Mouse (Mus musculus) hindbrain, embryonic 11.5 days (tissue): ENCODE measurements around the gene Ern1. TPM values are rescaled to one million over a fixed set of nuclear protein-coding genes. Genes with fewer than 3 reads are reported as not detected.

Source experiments
- ATAC-seq: fragments of 200-750 bp; cut with Nextera tagmentation; 2 replicates; pipeline ENCODE4 v1.8.0; 2017; ENCODE audit warnings: mild to moderate bottlenecking, moderate TSS enrichment, moderate library complexity; ENCODE audit not compliant: low FRiP score
- DNase-seq: peaks from one replicate; pipeline ENCODE4 v3.0.0-alpha.2; 2015; ENCODE audit warnings: low spot score
- H3K27ac ChIP-seq: fragments of 300-500 bp; sonication (generic); 2 replicates; pipeline ENCODE4 v1.5.1; 2014; ENCODE audit warnings: mild to moderate bottlenecking, low read depth, low read length
- H3K27me3 ChIP-seq: fragments of 300-500 bp; sonication (generic); 2 replicates; pipeline ENCODE4 v1.6.1; 2014; ENCODE audit warnings: mild to moderate bottlenecking, low read length, moderate library complexity, mixed read lengths; ENCODE audit not compliant: control insufficient read depth, insufficient read depth
- H3K36me3 ChIP-seq: fragments of 300-500 bp; sonication (generic); 2 replicates; pipeline ENCODE4 v1.6.1; 2014; ENCODE audit warnings: mild to moderate bottlenecking, low read length, moderate library complexity, mixed read lengths; ENCODE audit not compliant: control insufficient read depth, insufficient read depth
- H3K4me1 ChIP-seq: fragments of 300-500 bp; sonication (generic); replicated peaks from 2 replicates; pipeline ENCODE4 v1.6.1; 2014; ENCODE audit warnings: low read length, mixed read lengths; ENCODE audit not compliant: control insufficient read depth, insufficient read depth
- H3K4me2 ChIP-seq: fragments of 300-500 bp; sonication (generic); replicated peaks from 2 replicates; pipeline ENCODE4 v1.6.1; 2014; ENCODE audit warnings: mild to moderate bottlenecking, low read depth, low read length
- H3K4me3 ChIP-seq: fragments of 300-500 bp; sonication (generic); 2 replicates; pipeline ENCODE4 v1.5.1; 2014; ENCODE audit warnings: low read depth, low read length
- H3K9ac ChIP-seq: fragments of 300-500 bp; sonication (generic); 2 replicates; pipeline ENCODE4 v1.6.1; 2014; ENCODE audit warnings: low read depth, low read length
- H3K9me3 ChIP-seq: fragments of 300-500 bp; sonication (generic); 2 replicates; pipeline ENCODE4 v1.6.1; 2016; ENCODE audit warnings: low read length; ENCODE audit not compliant: control insufficient read depth
- WGBS: fragments of 180-500 bp; shearing (Covaris S2); extraction: QIAGEN DNeasy Blood & Tissue Kit; methylation state at CpG from one replicate; pipeline ENCODE4 v1.1.7; 2014; 5-methylcytosine and 5-hydroxymethylcytosine counted together
- polyA plus RNA-seq: library from polyadenylated mRNA; unstranded; fragments of >200 nt; fragmentation: Nextera tagmentation; extraction: Ambion mirVana; gene quantifications from 2 replicates; pipeline ENCODE4 v1.2.1, GENCODE M21; 2014

Gene Ern1
- polyA plus RNA-seq, 1 experiment from 2014 or later = 5.5 TPM

DNA sequence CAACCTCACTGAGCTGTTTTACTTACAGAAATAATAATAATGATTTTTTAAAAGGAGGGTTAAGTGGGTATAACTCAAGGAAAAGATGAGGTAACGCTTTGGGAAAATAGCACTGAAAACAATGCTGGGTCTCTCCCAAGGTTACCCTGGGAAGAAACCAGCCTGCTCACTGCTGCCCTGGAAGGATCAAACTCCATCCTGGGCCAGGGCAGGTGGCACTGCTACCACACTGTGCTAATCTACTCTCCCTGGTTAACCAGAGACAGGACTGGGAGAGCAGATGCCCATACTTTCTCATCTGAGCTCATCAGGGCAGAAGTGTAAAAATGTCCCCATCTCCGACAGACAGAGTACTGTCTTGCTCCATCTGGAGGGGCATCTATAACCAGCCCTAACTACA lies 47.3 kb downstream of the Ern1 start:
- H3K9ac ChIP-seq = no peak overlapping the region
- 91% methylated on average over 2 of the region's 2 CpGs for WGBS
- ATAC-seq (no peak), DNase-seq (no peak)
- no peaks in the 10 kb centered on the region for H3K4me1 ChIP-seq
- no peaks in the 10 kb centered on the region for H3K9me3 ChIP-seq
- no peak overlapping the region for H3K4me2 ChIP-seq
- H3K4me3 ChIP-seq = no peak overlapping the region
- no peak overlapping the region for H3K27ac ChIP-seq
- no peaks in the 10 kb centered on the region for H3K27me3 ChIP-seq
- H3K36me3 ChIP-seq = no peaks in the 10 kb centered on the region

DNA sequence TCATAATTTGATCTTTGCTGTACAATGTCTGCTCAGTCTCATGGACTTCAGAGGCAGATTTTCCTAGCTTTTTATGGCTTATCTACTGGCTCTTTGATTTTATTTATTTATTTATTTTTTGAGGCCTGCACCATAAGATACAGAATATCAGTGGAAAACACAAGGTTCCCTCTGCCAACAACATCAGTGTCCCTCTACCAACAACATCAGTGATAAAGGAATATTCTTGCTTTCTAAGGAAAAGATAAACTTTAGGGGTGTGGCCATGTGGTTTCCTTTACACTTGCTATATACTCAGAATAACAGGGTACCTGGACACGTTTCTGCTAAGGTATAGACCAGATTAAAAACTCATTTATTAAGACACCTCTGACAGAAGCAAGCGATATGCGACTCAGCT lies 48.3 kb downstream of the Ern1 start:
- DNase-seq = no peak
- Histone ChIP-seq H3K27me3 (no peaks in the 10 kb centered on the region), H3K9me3 (no peaks in the 10 kb centered on the region), H3K4me2 (no peak overlapping the region), H3K27ac (no peak overlapping the region), H3K4me1 (no peaks in the 10 kb centered on the region), H3K9ac (no peak overlapping the region), H3K4me3 (no peak overlapping the region), H3K36me3 (no peaks in the 10 kb centered on the region)
- 92% methylated on average over 3 of the region's 3 CpGs for WGBS
- ATAC-seq = no peak

DNA sequence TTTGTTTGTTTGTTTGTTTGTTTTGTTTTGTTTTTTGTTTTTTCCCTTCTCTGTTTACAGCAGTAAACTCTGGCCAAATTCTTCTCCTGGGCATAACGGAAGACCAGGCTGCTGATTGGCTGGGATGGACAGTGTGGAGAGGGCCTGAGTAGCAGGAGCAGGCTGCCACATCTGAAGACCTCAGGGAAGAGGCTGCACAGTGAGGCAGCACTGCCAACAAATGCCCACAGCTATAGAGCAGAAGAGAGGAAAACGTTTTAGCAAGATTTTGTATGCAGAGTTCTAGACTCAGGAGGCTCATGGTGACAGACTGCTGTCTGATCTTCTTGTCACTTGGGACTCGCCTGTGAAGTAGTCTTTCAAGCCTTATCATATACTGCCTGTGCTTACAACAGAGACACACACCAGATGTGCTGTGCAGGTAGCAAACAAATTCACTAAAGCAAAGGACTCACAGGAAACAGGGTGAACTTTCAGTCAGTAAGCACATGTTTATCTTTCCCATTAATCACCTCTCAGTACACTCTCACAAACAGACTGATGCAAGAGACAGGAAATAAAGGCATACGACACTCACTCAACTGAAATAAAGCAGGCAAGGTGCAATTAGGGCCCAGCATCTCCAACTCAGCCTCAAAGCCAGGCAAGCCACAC lies 49.0 kb downstream of the Ern1 start:
- DNase-seq = no peak
- no peak overlapping the region for H3K27ac ChIP-seq
- ATAC-seq = no peak
- H3K4me3 ChIP-seq = no peak overlapping the region
- 58% methylated on average over 4 of the region's 4 CpGs for WGBS
- H3K36me3 ChIP-seq = no peaks in the 10 kb centered on the region
- H3K4me2 ChIP-seq = no peak overlapping the region
- no peaks in the 10 kb centered on the region for H3K9me3 ChIP-seq
- no peaks in the 10 kb centered on the region for H3K4me1 ChIP-seq
- no peak overlapping the region for H3K9ac ChIP-seq
- no peaks in the 10 kb centered on the region for H3K27me3 ChIP-seq

DNA sequence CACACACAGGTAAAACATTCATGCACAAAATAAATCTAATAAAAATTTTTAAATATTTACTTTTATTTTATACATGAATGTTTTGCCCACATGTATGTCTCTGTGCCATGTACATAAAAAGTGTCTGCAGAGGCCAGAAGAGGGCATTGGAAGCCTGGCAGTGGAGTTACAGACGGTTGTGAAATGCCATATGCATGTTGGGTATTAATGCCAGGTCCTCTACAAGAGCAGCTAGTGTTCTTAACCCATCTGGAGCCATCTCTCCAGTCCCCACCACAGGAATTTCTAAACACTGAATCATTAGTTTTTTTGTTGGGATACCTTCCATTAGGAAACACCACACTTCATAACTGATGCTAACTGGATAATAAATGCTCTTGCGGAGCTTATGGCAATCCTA lies 50.1 kb downstream of the Ern1 start:
- H3K27ac ChIP-seq = no peak overlapping the region
- H3K4me3 ChIP-seq = no peak overlapping the region
- H3K27me3 ChIP-seq = no peaks in the 10 kb centered on the region
- DNase-seq (no peak), ATAC-seq (no peak)
- H3K36me3 ChIP-seq = no peaks in the 10 kb centered on the region
- 94% methylated on average over 2 of the region's 2 CpGs for WGBS
- H3K4me1 ChIP-seq = no peaks in the 10 kb centered on the region
- no peaks in the 10 kb centered on the region for H3K9me3 ChIP-seq
- H3K4me2 ChIP-seq = no peak overlapping the region
- H3K9ac ChIP-seq = no peak overlapping the region

DNA sequence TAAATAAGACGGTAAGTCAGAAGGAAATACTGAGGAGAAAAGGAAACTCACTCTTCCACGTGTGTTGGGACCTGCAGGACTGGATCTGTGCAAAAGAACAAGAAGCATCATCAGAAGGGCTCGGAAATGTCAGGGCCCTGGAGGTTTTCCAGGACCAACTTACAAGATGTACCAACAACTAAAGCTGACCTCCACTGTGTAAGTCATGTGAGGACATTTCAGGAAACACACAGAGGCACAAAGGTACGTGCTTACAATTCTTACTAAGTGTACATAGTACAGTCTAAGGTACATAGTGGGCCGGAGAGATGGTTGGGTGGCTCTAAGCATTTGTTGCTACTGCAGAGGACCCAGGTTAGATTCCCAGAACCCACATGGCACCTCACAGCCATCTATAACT lies 50.6 kb downstream of the Ern1 start:
- WGBS = 87% methylated on average over 5 of the region's 5 CpGs
- Histone ChIP-seq H3K4me3 (no peak overlapping the region), H3K27ac (no peak overlapping the region), H3K9ac (no peak overlapping the region), H3K27me3 (no peaks in the 10 kb centered on the region), H3K4me1 (no peaks in the 10 kb centered on the region), H3K4me2 (no peak overlapping the region), H3K9me3 (no peaks in the 10 kb centered on the region), H3K36me3 (no peaks in the 10 kb centered on the region)
- ATAC-seq (no peak), DNase-seq (no peak)

DNA sequence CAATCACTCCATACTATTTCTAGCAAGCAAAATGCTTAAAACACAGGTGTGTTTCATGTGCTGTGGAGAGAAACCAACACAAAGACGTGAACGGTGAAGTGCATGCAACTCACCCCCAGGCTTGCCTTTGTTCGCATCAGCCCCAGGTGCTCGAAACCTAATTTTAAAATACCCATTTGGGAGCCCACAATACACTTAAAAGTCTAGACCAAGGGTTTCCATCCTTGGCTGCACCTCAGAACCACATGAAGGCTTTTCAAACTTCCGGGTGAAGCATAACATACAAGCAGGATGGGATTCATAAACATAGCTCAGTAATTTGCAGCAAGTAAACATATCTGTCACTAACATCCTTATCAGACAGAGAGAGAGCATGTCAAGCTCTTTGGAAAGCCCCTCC lies 57.3 kb downstream of the Ern1 start:
- Histone ChIP-seq H3K4me2 (no peak overlapping the region), H3K4me3 (no peak overlapping the region), H3K36me3 (no peaks in the 10 kb centered on the region), H3K4me1 (no peaks in the 10 kb centered on the region), H3K9me3 (no peaks in the 10 kb centered on the region), H3K27me3 (no peaks in the 10 kb centered on the region), H3K27ac (no peak overlapping the region), H3K9ac (no peak overlapping the region)
- WGBS = 97% methylated on average over 5 of the region's 5 CpGs
- ATAC-seq (no peak), DNase-seq (no peak)

DNA sequence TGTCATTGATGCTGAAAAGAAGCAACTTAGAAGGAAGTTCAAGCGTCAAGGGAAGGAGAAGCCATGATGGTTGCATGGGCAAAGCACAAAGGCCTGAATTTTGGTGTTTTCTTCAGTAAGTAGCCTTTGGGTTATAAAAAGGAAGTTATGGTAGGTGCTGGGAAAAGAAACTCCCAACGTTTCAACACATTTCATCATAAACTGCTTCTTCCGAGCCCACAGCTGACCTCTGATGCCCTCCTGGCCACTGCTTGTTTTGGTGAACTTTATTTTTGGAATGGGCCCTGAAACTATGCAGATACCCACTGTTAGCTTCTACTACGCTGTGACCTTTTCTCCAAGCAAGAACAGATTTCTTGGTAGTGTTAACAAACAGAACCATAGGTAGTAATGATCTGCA lies 58.0 kb downstream of the Ern1 start:
- H3K4me2 ChIP-seq = no peak overlapping the region
- H3K9ac ChIP-seq = no peak overlapping the region
- no peaks in the 10 kb centered on the region for H3K4me1 ChIP-seq
- no peaks in the 10 kb centered on the region for H3K9me3 ChIP-seq
- H3K36me3 ChIP-seq = no peaks in the 10 kb centered on the region
- H3K27me3 ChIP-seq = no peaks in the 10 kb centered on the region
- ATAC-seq (no peak), DNase-seq (no peak)
- 82% methylated on average over 4 of the region's 4 CpGs for WGBS
- H3K27ac ChIP-seq = no peak overlapping the region
- no peak overlapping the region for H3K4me3 ChIP-seq

DNA sequence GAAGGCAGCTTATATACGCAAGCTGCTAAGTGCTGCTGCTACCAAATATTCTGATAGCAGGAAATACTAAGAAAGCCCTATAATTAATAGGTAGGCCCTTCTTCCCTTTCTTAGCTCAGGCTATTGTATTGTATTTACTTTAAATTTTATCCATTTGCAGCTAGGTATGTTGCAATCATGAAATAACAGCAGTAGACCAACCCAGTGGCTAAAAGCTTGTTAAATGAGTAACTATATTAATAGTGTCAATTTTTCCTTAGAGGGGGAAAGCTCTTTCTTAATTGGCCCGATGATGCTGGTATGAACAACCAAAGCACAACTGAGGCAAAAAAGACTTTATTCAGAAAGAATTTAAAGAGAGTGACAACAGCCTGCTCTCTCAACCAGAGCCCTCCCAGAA lies 59.1 kb downstream of the Ern1 start:
- H3K4me2 ChIP-seq = no peak overlapping the region
- no peak for ATAC-seq
- no peaks in the 10 kb centered on the region for H3K9me3 ChIP-seq
- H3K27ac ChIP-seq = no peak overlapping the region
- H3K9ac ChIP-seq = no peak overlapping the region
- no peak for DNase-seq
- 93% methylated on average over 2 of the region's 2 CpGs for WGBS
- no peaks in the 10 kb centered on the region for H3K36me3 ChIP-seq
- no peaks in the 10 kb centered on the region for H3K27me3 ChIP-seq
- H3K4me3 ChIP-seq = no peak overlapping the region
- no peaks in the 10 kb centered on the region for H3K4me1 ChIP-seq

DNA sequence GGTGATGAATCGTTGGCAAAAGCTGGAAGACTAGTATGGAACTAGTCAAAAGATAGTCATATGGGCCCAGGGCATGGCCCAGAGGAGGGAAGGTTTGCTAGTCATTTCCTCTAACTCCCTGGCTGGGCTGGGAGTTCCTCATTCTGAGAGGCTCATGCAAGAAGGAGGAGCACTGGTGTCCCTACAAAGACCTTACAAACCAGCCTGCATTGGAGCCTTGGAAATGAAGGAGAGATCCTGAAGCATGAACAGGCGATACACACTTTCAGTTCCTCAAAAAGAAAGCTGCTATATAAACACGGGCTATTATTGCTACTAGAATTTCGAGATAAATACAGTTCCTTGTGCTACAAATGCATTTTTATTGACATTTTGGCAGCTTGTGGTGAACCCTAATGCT lies 59.5 kb downstream of the Ern1 start:
- Histone ChIP-seq H3K4me2 (no peak overlapping the region), H3K27me3 (no peaks in the 10 kb centered on the region), H3K27ac (no peak overlapping the region), H3K36me3 (no peaks in the 10 kb centered on the region), H3K4me3 (no peak overlapping the region), H3K9ac (no peak overlapping the region), H3K9me3 (no peaks in the 10 kb centered on the region), H3K4me1 (no peaks in the 10 kb centered on the region)
- WGBS = 89% methylated on average over 4 of the region's 4 CpGs
- ATAC-seq = no peak
- no peak for DNase-seq
